Mouse (Mus musculus): Measurements from ENCODE around the gene Lama1. TPM values are rescaled to one million over a fixed set of nuclear protein-coding genes. Genes with fewer than 3 reads are reported as not detected.

Gene Lama1
- polyA plus RNA-seq, 1 experiment from 2014 or later: 0.84 TPM

- WGBS: 52% methylated on average over 9 of the region's 9 CpGs
- H3K27ac ChIP-seq (replicated peaks in 1 of 2; ENCODE audit: control insufficient read depth in 1 of 2, insufficient read depth in 1 of 2, low read depth in 2 of 2, low read length in 2 of 2): no peak overlapping the region
These were observed 4.7 kb downstream of the Lama1 start for GRCm38 (mm10) chr17:67701761-67702160.

GRCm38 (mm10) chr17:67702941-67703340 is 5.9 kb downstream of the Lama1 start:
- no peaks in the 10 kb centered on the region for H3K36me3 ChIP-seq (ENCODE audit: control insufficient read depth, insufficient read depth, low read length)
- no peak overlapping the region for H3K4me3 ChIP-seq (ENCODE audit: control insufficient read depth in 1 of 2, insufficient read depth in 1 of 2, low read depth in 1 of 2, low read length in 2 of 2)
- WGBS: 30% methylated on average over 3 of the region's 3 CpGs
- H3K4me1 ChIP-seq (ENCODE audit: control insufficient read depth in 2 of 2, insufficient read depth in 2 of 2, low read length in 2 of 2): peaks cover 2 to 7% of the 10 kb centered on the region in 2 experiments; a peak in 3 of 4 replicates
- H3K27me3 ChIP-seq (ENCODE audit: control insufficient read depth, insufficient read depth, low read length): peaks cover 16% of the 10 kb centered on the region
- no peak overlapping the region for H3K4me2 ChIP-seq (ENCODE audit: low read length)
- H3K9ac ChIP-seq (ENCODE audit: low read length): no peak overlapping the region
- no peak for ATAC-seq (ENCODE audit: insufficient number of reproducible peaks, insufficient read depth, low FRiP score, low read depth)
- H3K27ac ChIP-seq (replicated peaks in 1 of 2; ENCODE audit: control insufficient read depth in 1 of 2, insufficient read depth in 1 of 2, low read depth in 2 of 2, low read length in 2 of 2): no peak overlapping the region
- H3K9me3 ChIP-seq (ENCODE audit: control insufficient read depth, low read length): no peaks in the 10 kb centered on the region

More at GRCm38 (mm10) chr17:67701761-67702160, 4.7 kb downstream of the Lama1 start:
- H3K36me3 ChIP-seq (ENCODE audit: control insufficient read depth, insufficient read depth, low read length): no peaks in the 10 kb centered on the region
- H3K9me3 ChIP-seq (ENCODE audit: control insufficient read depth, low read length): no peaks in the 10 kb centered on the region
- ATAC-seq (ENCODE audit: insufficient number of reproducible peaks, insufficient read depth, low FRiP score, low read depth): no peak
- no peak overlapping the region for H3K9ac ChIP-seq (ENCODE audit: low read length)
- no peak overlapping the region for H3K4me2 ChIP-seq (ENCODE audit: low read length)
- peaks cover 19% of the 10 kb centered on the region for H3K27me3 ChIP-seq (ENCODE audit: control insufficient read depth, insufficient read depth, low read length)
- H3K4me1 ChIP-seq (ENCODE audit: control insufficient read depth in 2 of 2, insufficient read depth in 2 of 2, low read length in 2 of 2): peaks cover 2 to 11% of the 10 kb centered on the region in 2 experiments; a peak in 3 of 4 replicates
- no peak overlapping the region for H3K4me3 ChIP-seq (ENCODE audit: control insufficient read depth in 1 of 2, insufficient read depth in 1 of 2, low read depth in 1 of 2, low read length in 2 of 2)

GRCm38 (mm10) chr17:67705035-67705769 is 8.1 kb downstream of the Lama1 start:
- ATAC-seq (ENCODE audit: insufficient number of reproducible peaks, insufficient read depth, low FRiP score, low read depth): no peak
- no peaks in the 10 kb centered on the region for H3K4me1 ChIP-seq (ENCODE audit: control insufficient read depth in 2 of 2, insufficient read depth in 2 of 2, low read length in 2 of 2)
- no peaks in the 10 kb centered on the region for H3K27me3 ChIP-seq (ENCODE audit: control insufficient read depth, insufficient read depth, low read length)
- no peaks in the 10 kb centered on the region for H3K9me3 ChIP-seq (ENCODE audit: control insufficient read depth, low read length)
- no peak overlapping the region for H3K4me3 ChIP-seq (ENCODE audit: control insufficient read depth in 1 of 2, insufficient read depth in 1 of 2, low read depth in 1 of 2, low read length in 2 of 2)
- H3K27ac ChIP-seq (replicated peaks in 1 of 2; ENCODE audit: control insufficient read depth in 1 of 2, insufficient read depth in 1 of 2, low read depth in 2 of 2, low read length in 2 of 2): no peak overlapping the region
- H3K36me3 ChIP-seq (ENCODE audit: control insufficient read depth, insufficient read depth, low read length): no peaks in the 10 kb centered on the region
- H3K9ac ChIP-seq (ENCODE audit: low read length): no peak overlapping the region
- H3K4me2 ChIP-seq (ENCODE audit: low read length): no peak overlapping the region
- 79% methylated on average over 10 of the region's 10 CpGs for WGBS

- no peaks in the 10 kb centered on the region for H3K27me3 ChIP-seq (ENCODE audit: control insufficient read depth, insufficient read depth, low read length)
- ATAC-seq (ENCODE audit: insufficient number of reproducible peaks, insufficient read depth, low FRiP score, low read depth): no peak
- H3K9ac ChIP-seq (ENCODE audit: low read length): no peak overlapping the region
- no peak overlapping the region for H3K27ac ChIP-seq (replicated peaks in 1 of 2; ENCODE audit: control insufficient read depth in 1 of 2, insufficient read depth in 1 of 2, low read depth in 2 of 2, low read length in 2 of 2)
- no peak overlapping the region for H3K4me2 ChIP-seq (ENCODE audit: low read length)
- no peaks in the 10 kb centered on the region for H3K36me3 ChIP-seq (ENCODE audit: control insufficient read depth, insufficient read depth, low read length)
- H3K4me3 ChIP-seq (ENCODE audit: control insufficient read depth in 1 of 2, insufficient read depth in 1 of 2, low read depth in 1 of 2, low read length in 2 of 2): no peak overlapping the region
- H3K9me3 ChIP-seq (ENCODE audit: control insufficient read depth, low read length): no peaks in the 10 kb centered on the region
- H3K4me1 ChIP-seq (ENCODE audit: control insufficient read depth in 2 of 2, insufficient read depth in 2 of 2, low read length in 2 of 2): no peaks in the 10 kb centered on the region
- WGBS: 64% methylated on average over 5 of the region's 5 CpGs
These were observed 9.3 kb downstream of the Lama1 start for GRCm38 (mm10) chr17:67706372-67706771.

GRCm38 (mm10) chr17:67707793-67708364 is 10.8 kb downstream of the Lama1 start:
- Histone ChIP-seq H3K4me2 (ENCODE audit: low read length) (no peak overlapping the region), H3K9ac (ENCODE audit: low read length) (no peak overlapping the region), H3K27ac (replicated peaks in 1 of 2; ENCODE audit: control insufficient read depth in 1 of 2, insufficient read depth in 1 of 2, low read depth in 2 of 2, low read length in 2 of 2) (no peak overlapping the region), H3K4me3 (ENCODE audit: control insufficient read depth in 1 of 2, insufficient read depth in 1 of 2, low read depth in 1 of 2, low read length in 2 of 2) (no peak overlapping the region), H3K27me3 (ENCODE audit: control insufficient read depth, insufficient read depth, low read length) (no peaks in the 10 kb centered on the region), H3K36me3 (ENCODE audit: control insufficient read depth, insufficient read depth, low read length) (no peaks in the 10 kb centered on the region), H3K4me1 (ENCODE audit: control insufficient read depth in 2 of 2, insufficient read depth in 2 of 2, low read length in 2 of 2) (no peaks in the 10 kb centered on the region), H3K9me3 (ENCODE audit: control insufficient read depth, low read length) (no peaks in the 10 kb centered on the region)
- WGBS: 72% methylated on average over 13 of the region's 13 CpGs
- ATAC-seq (ENCODE audit: insufficient number of reproducible peaks, insufficient read depth, low FRiP score, low read depth): no peak

GRCm38 (mm10) chr17:67710377-67710781 is 13.3 kb downstream of the Lama1 start:
- Histone ChIP-seq H3K27ac (replicated peaks in 1 of 2; ENCODE audit: control insufficient read depth in 1 of 2, insufficient read depth in 1 of 2, low read depth in 2 of 2, low read length in 2 of 2) (no peak overlapping the region), H3K27me3 (ENCODE audit: control insufficient read depth, insufficient read depth, low read length) (no peaks in the 10 kb centered on the region), H3K4me2 (ENCODE audit: low read length) (no peak overlapping the region), H3K9me3 (ENCODE audit: control insufficient read depth, low read length) (no peaks in the 10 kb centered on the region), H3K4me1 (ENCODE audit: control insufficient read depth in 2 of 2, insufficient read depth in 2 of 2, low read length in 2 of 2) (no peaks in the 10 kb centered on the region), H3K9ac (ENCODE audit: low read length) (no peak overlapping the region), H3K36me3 (ENCODE audit: control insufficient read depth, insufficient read depth, low read length) (no peaks in the 10 kb centered on the region), H3K4me3 (ENCODE audit: control insufficient read depth in 1 of 2, insufficient read depth in 1 of 2, low read depth in 1 of 2, low read length in 2 of 2) (no peak overlapping the region)
- no peak for ATAC-seq (ENCODE audit: insufficient number of reproducible peaks, insufficient read depth, low FRiP score, low read depth)
- WGBS: 64% methylated on average over 6 of the region's 6 CpGs

GRCm38 (mm10) chr17:67711361-67711760 is 14.3 kb downstream of the Lama1 start:
- Histone ChIP-seq H3K27ac (replicated peaks in 1 of 2; ENCODE audit: control insufficient read depth in 1 of 2, insufficient read depth in 1 of 2, low read depth in 2 of 2, low read length in 2 of 2) (no peak overlapping the region), H3K36me3 (ENCODE audit: control insufficient read depth, insufficient read depth, low read length) (no peaks in the 10 kb centered on the region), H3K4me3 (ENCODE audit: control insufficient read depth in 1 of 2, insufficient read depth in 1 of 2, low read depth in 1 of 2, low read length in 2 of 2) (no peak overlapping the region), H3K4me1 (ENCODE audit: control insufficient read depth in 2 of 2, insufficient read depth in 2 of 2, low read length in 2 of 2) (no peaks in the 10 kb centered on the region), H3K9ac (ENCODE audit: low read length) (no peak overlapping the region), H3K9me3 (ENCODE audit: control insufficient read depth, low read length) (no peaks in the 10 kb centered on the region), H3K27me3 (ENCODE audit: control insufficient read depth, insufficient read depth, low read length) (no peaks in the 10 kb centered on the region), H3K4me2 (ENCODE audit: low read length) (no peak overlapping the region)
- ATAC-seq (ENCODE audit: insufficient number of reproducible peaks, insufficient read depth, low FRiP score, low read depth): no peak
- 59% methylated on average over 4 of the region's 4 CpGs for WGBS
